ENCODE assay signal across 16 mouse cellular contexts in the genomic region with DNA sequence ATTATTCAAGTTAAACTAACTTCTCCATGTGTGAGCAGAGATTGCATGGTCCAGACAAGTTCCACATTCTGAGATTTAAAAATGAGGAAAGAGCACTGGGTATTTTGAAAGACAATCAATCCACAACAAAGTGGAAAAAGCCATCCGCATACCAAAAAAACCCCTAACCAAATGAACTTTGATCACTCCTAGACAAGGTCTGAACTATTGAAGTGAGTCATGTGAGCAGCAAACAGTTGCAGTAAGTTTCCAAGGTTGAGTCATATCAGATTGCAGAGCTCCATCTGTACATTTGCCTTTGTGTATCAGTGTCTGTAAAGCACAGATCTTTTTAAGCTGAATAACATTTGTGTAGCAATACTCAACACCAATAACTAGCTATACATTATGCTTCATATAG. TPM values are rescaled to one million over a fixed set of nuclear protein-coding genes. Genes with fewer than 3 reads are reported as not detected.
DNase-seq lines count a peak whose midpoint lies in the region; ATAC-seq and TF ChIP-seq lines count a peak whose summit lies in the region.
"Had no signal": no experiment of that assay in that cellular context is flagged by ENCODE, and none has a peak within 500 bp of the region (broad histone marks: within the 10 kb centered on the region; RNA-seq: fewer than 3 reads in every experiment).

No protein-coding gene starts in this region.

- no peaks in the 10 kb centered on the region for H3K9me3 ChIP-seq in lung, postnatal 0 days (ENCODE audit: low read length)
- H3K9me3 ChIP-seq in forebrain, embryonic 16.5 days (ENCODE audit: control insufficient read depth, low read length) = no peaks in the 10 kb centered on the region
- H3K9me3 ChIP-seq: forebrain, embryonic 10.5 days; hindbrain, embryonic 12.5 days; lung, embryonic 15.5 days; midbrain, embryonic 10.5 days had no signal

- H3K4me3 ChIP-seq in lung, postnatal 0 days (ENCODE audit: low read depth, low read length) = no peak overlapping the region
- H3K4me3 ChIP-seq in forebrain, embryonic 16.5 days (replicated peaks; ENCODE audit: low read length) = no peak overlapping the region
- H3K4me3 ChIP-seq: forebrain, embryonic 10.5 days; hindbrain, embryonic 12.5 days; lung, embryonic 15.5 days; midbrain, embryonic 10.5 days had no signal

- H3K27ac ChIP-seq in lung, postnatal 0 days (ENCODE audit: low read length) = no peak overlapping the region
- no peak overlapping the region for H3K27ac ChIP-seq in forebrain, embryonic 16.5 days (ENCODE audit: low read length)
- H3K27ac ChIP-seq: forebrain, embryonic 10.5 days; hindbrain, embryonic 12.5 days; lung, embryonic 15.5 days; midbrain, embryonic 10.5 days had no signal

- ATAC-seq in lung, postnatal 0 days = no peak
- no peak for ATAC-seq in forebrain, embryonic 16.5 days
- ATAC-seq: Patski had no signal

- H3K36me3 ChIP-seq in lung, postnatal 0 days (ENCODE audit: insufficient read depth, low read length) = no peaks in the 10 kb centered on the region
- H3K36me3 ChIP-seq in forebrain, embryonic 16.5 days (ENCODE audit: control insufficient read depth, insufficient read depth) = no peaks in the 10 kb centered on the region

- 81% methylated on average over 1 of the region's 1 CpGs for WGBS in lung, postnatal 0 days
- WGBS in forebrain, embryonic 16.5 days = 90% methylated on average over 1 of the region's 1 CpGs

- H3K9ac ChIP-seq in lung, postnatal 0 days (replicated peaks; ENCODE audit: low read depth) = no peak overlapping the region
- no peak overlapping the region for H3K9ac ChIP-seq in forebrain, embryonic 16.5 days (replicated peaks; ENCODE audit: low read depth, low read length)
- H3K9ac ChIP-seq: hindbrain, embryonic 12.5 days; lung, embryonic 15.5 days had no signal

- TF ChIP-seq CTCF in lung, postnatal 0 days (IDR thresholded peaks at IDR 0.05) = no peak

- TF ChIP-seq EP300 in lung, postnatal 0 days (IDR thresholded peaks at IDR 0.05) = no peak

- H3K4me2 ChIP-seq in lung, postnatal 0 days (replicated peaks; ENCODE audit: low read depth, low read length) = no peak overlapping the region
- H3K4me2 ChIP-seq in forebrain, embryonic 16.5 days (ENCODE audit: low read length) = no peak overlapping the region
- H3K4me2 ChIP-seq: hindbrain, embryonic 12.5 days; lung, embryonic 15.5 days had no signal

- H3K4me1 ChIP-seq in lung, postnatal 0 days (ENCODE audit: insufficient read depth, low read depth, low read length) = no peaks in the 10 kb centered on the region; the same call in 1 of the 2 replicates
- no peaks in the 10 kb centered on the region for H3K4me1 ChIP-seq in forebrain, embryonic 16.5 days (replicated peaks; ENCODE audit: control insufficient read depth, insufficient read depth, low read length)
- H3K4me1 ChIP-seq: hindbrain, embryonic 12.5 days had no signal

- DNase-seq in lung, postnatal 0 days (ENCODE audit: low spot score) = peak; percentile 4
- DNase-seq in lung, adult 18-20 months = no peak
- peak; percentile 77 for DNase-seq in CD4-positive, CD25-positive, alpha-beta regulatory T cell, adult 2 months (ENCODE audit: low read depth, low spot score)
- DNase-seq in induced T-regulatory cell, adult 2 months (ENCODE audit: low read depth) = peak; percentile 86
- peak; percentile 75 for DNase-seq in naive thymus-derived CD4-positive, alpha-beta T cell, adult 2 months (ENCODE audit: low read depth)
- no peak for DNase-seq in adrenal gland, postnatal 14 days
- no peak for DNase-seq in c-Kit-positive CD71-positive TER-119-positive erythroid progenitor cells, embryonic 14.5 days (ENCODE audit: low spot score)
- DNase-seq: cerebellum, adult 2 months; kidney, adult 2 months; right cerebral cortex, adult 18-20 months had no signal

- H3K27me3 ChIP-seq in lung, postnatal 0 days (replicated peaks; ENCODE audit: insufficient read depth, low read length) = no peaks in the 10 kb centered on the region
- H3K27me3 ChIP-seq in forebrain, embryonic 16.5 days (replicated peaks; ENCODE audit: control insufficient read depth, insufficient read depth, low read length) = no peaks in the 10 kb centered on the region
- H3K27me3 ChIP-seq: hindbrain, embryonic 12.5 days; lung, embryonic 15.5 days; Patski had no signal

RNA-seq across cellular contexts. Expression of gene Gfi1, which starts 28.9 kb away (rescaled TPM):
- polyA plus RNA-seq in lung, postnatal 0 days (2015; fragmentation: Nextera tagmentation; extraction: Ambion mirVana) = 0.08 TPM in 2 replicates
- not detected in 2 replicates for polyA plus RNA-seq in forebrain, embryonic 16.5 days (2015; fragmentation: Nextera tagmentation; extraction: Ambion mirVana)
- 0.30 and 0.56 TPM in 2 replicates for total RNA-seq in adrenal gland, postnatal 14 days (2021)
- polyA plus RNA-seq: cerebellum, adult 2 months; forebrain, embryonic 10.5 days; hindbrain, embryonic 12.5 days; midbrain, embryonic 10.5 days had no signal

Comparison
In these comparisons a context has a peak if more than half of its experiments do, and no peak if none do; other contexts are left out.
1. DNase-seq: peak in lung, postnatal 0 days (single experiment), CD4-positive, CD25-positive, alpha-beta regulatory T cell, adult 2 months (single experiment), induced T-regulatory cell, adult 2 months (single experiment) and naive thymus-derived CD4-positive, alpha-beta T cell, adult 2 months (single experiment); none in lung, adult 18-20 months (0 of 2), adrenal gland, postnatal 14 days (single experiment) and c-Kit-positive CD71-positive TER-119-positive erythroid progenitor cells, embryonic 14.5 days (single experiment).